Mouse (Mus musculus) gastrocnemius, adult 2 months (tissue): ENCODE measurements around the gene Plekha8. TPM values are rescaled to one million over a fixed set of nuclear protein-coding genes. Genes with fewer than 3 reads are reported as not detected.
A peak's percentile ranks its signal among the peaks of the same experiment; 100 is the strongest.

Experiments
- DNase-seq: peaks from one replicate; pipeline ENCODE4 v3.0.0; 2022
- H3K27ac ChIP-seq: fragments of 200-600 bp; 2 replicates; pipeline ENCODE4 v1.8.1; 2022; ENCODE audit warnings: mild to moderate bottlenecking
- H3K4me3 ChIP-seq: fragments of 200-600 bp; 2 replicates; pipeline ENCODE4 v1.8.1; 2022; ENCODE audit warnings: mild to moderate bottlenecking, moderate library complexity
- CTCF ChIP-seq: fragments of 200-600 bp; IDR thresholded peaks from 2 replicates; pipeline ENCODE4 v1.8.1; 2022; ENCODE audit warnings: antibody characterized with exemption, mild to moderate bottlenecking, moderate library complexity
- intact Hi-C: fragments of 180-260 bp; cut with DNase I; formaldehyde crosslinking; loops from one replicate; pipeline ENCODE4 v1.15.1; 2025
- total RNA-seq, 2 experiments: library from RNA; stranded (reverse); gene quantifications; 2 replicates each; pipeline ENCODE4 v1.2.3; 2021

Gene Plekha8
- total RNA-seq, 2 experiments from 2014 or later: 3.3 to 4.0 TPM

GRCm38 (mm10) chr6:54592938-54593535 is 1.9 kb upstream of the Plekha8 start:
- intact Hi-C loops: loop anchor here (2.0 to 5.0 kb wide), 2 partner anchors 224 to 444 kb away; partner anchors contain the start of genes Gars and Znrf2
- H3K4me3 ChIP-seq: peak overlapping the region; percentile 93
- peak overlapping the region; percentile 89 for H3K27ac ChIP-seq
- DNase-seq: peak; percentile 96
- no peak for TF ChIP-seq CTCF

GRCm38 (mm10) chr6:54593766-54594468 is 994 bp upstream of the Plekha8 start:
- intact Hi-C loops: loop anchor here (2.0 to 5.0 kb wide), 2 partner anchors 223 to 443 kb away; partner anchors contain the start of genes Gars and Znrf2

GRCm38 (mm10) chr6:54595330-54595878 is 493 bp downstream of the Plekha8 start:
- Histone ChIP-seq H3K27ac (peak overlapping the region; percentile 90), H3K4me3 (peak overlapping the region; percentile 93)
- no peak for TF ChIP-seq CTCF
- intact Hi-C loops: loop anchor here (1.0 kb wide), 1 partner anchor 86 kb away; the partner anchor contains the start of gene Mturn
- no peak for DNase-seq

More at GRCm38 (mm10) chr6:54593766-54594468, 994 bp upstream of the Plekha8 start:
- Histone ChIP-seq H3K27ac (peak overlapping the region; percentile 90), H3K4me3 (peak overlapping the region; percentile 93)
- no peak for TF ChIP-seq CTCF
- no peak for DNase-seq

GRCm38 (mm10) chr6:54597208-54597607 is 2.3 kb downstream of the Plekha8 start, which contains the start of gene Fkbp14:
Gene Fkbp14, minus strand, starts transcription at chr6:54597308.
- H3K27ac ChIP-seq: peak within 1 kb of the TSS; percentile 90; the same call in 1 of the 2 replicates
- no peak for TF ChIP-seq CTCF
- no peak for DNase-seq
- intact Hi-C loops: no loop called here
- H3K4me3 ChIP-seq: peak within 1 kb of the TSS; percentile 93; the same call in 1 of the 2 replicates

- Histone ChIP-seq H3K27ac (no peak overlapping the region), H3K4me3 (no peak overlapping the region)
- TF ChIP-seq CTCF: no peak
- DNase-seq: no peak
- intact Hi-C loops: no loop called here
These were observed 2.8 kb downstream of the Plekha8 start for GRCm38 (mm10) chr6:54597711-54598110.

GRCm38 (mm10) chr6:54600681-54601347 is 5.9 kb downstream of the Plekha8 start:
- H3K27ac ChIP-seq: no peak overlapping the region
- intact Hi-C loops: no loop called here
- no peak for DNase-seq
- no peak overlapping the region for H3K4me3 ChIP-seq
- TF ChIP-seq CTCF: no peak

- Histone ChIP-seq H3K27ac (no peak overlapping the region), H3K4me3 (no peak overlapping the region)
- DNase-seq: no peak
- intact Hi-C loops: no loop called here
- no peak for TF ChIP-seq CTCF
These were observed 8.0 kb downstream of the Plekha8 start for GRCm38 (mm10) chr6:54602891-54603290.

GRCm38 (mm10) chr6:54604001-54604715 is 9.2 kb downstream of the Plekha8 start:
- DNase-seq: no peak
- intact Hi-C loops: no loop called here
- no peak overlapping the region for H3K4me3 ChIP-seq
- no peak overlapping the region for H3K27ac ChIP-seq
- no peak for TF ChIP-seq CTCF

- no peak for TF ChIP-seq CTCF
- intact Hi-C loops: no loop called here
- no peak overlapping the region; the same call in 1 of the 2 replicates for H3K27ac ChIP-seq
- H3K4me3 ChIP-seq: no peak overlapping the region
- DNase-seq: peak; percentile 35
These were observed 11.3 kb downstream of the Plekha8 start for GRCm38 (mm10) chr6:54606241-54606640.

GRCm38 (mm10) chr6:54617363-54617762 is 22.5 kb downstream of the Plekha8 start:
- no peak for DNase-seq
- TF ChIP-seq CTCF: peak; percentile 12; the same call in 1 of the 2 replicates
- H3K4me3 ChIP-seq: no peak overlapping the region
- intact Hi-C loops: no loop called here
- no peak overlapping the region for H3K27ac ChIP-seq

GRCm38 (mm10) chr6:54619530-54619929 is 24.6 kb downstream of the Plekha8 start:
- intact Hi-C loops: no loop called here
- no peak for DNase-seq
- Histone ChIP-seq H3K27ac (no peak overlapping the region), H3K4me3 (no peak overlapping the region)
- TF ChIP-seq CTCF: no peak

GRCm38 (mm10) chr6:54620357-54620756 is 25.4 kb downstream of the Plekha8 start:
- TF ChIP-seq CTCF: no peak
- no peak for DNase-seq
- no peak overlapping the region for H3K27ac ChIP-seq
- H3K4me3 ChIP-seq: no peak overlapping the region
- intact Hi-C loops: no loop called here
